Mouse (Mus musculus) liver, embryonic 15.5 days (tissue): ENCODE data around the gene Gm13078. TPM values are rescaled to one million over a fixed set of nuclear protein-coding genes. Genes with fewer than 3 reads are reported as not detected.

ENCODE experiments used
- ATAC-seq: fragments of 200-750 bp; cut with Nextera tagmentation; 2 replicates; pipeline ENCODE4 v1.8.0; 2017; ENCODE audit warnings: moderate number of reproducible peaks, mild to moderate bottlenecking, moderate library complexity; ENCODE audit not compliant: insufficient read depth
- H3K27ac ChIP-seq: fragments of 300-500 bp; sonication (generic); replicated peaks from 2 replicates; pipeline ENCODE4 v1.5.1; 2015; ENCODE audit warnings: mild to moderate bottlenecking, inconsistent platforms
- H3K27me3 ChIP-seq: fragments of 300-500 bp; sonication (generic); 2 replicates; pipeline ENCODE4 v1.6.1; 2015; ENCODE audit warnings: mild to moderate bottlenecking, inconsistent platforms
- H3K36me3 ChIP-seq: fragments of 300-500 bp; sonication (generic); replicated peaks from 2 replicates; pipeline ENCODE4 v1.6.1; 2015; ENCODE audit warnings: moderate library complexity, mild to moderate bottlenecking, inconsistent platforms
- H3K4me1 ChIP-seq: fragments of 300-500 bp; sonication (generic); replicated peaks from 2 replicates; pipeline ENCODE4 v1.6.1; 2015; ENCODE audit warnings: inconsistent platforms
- H3K4me2 ChIP-seq: fragments of 300-500 bp; sonication (generic); 2 replicates; pipeline ENCODE4 v1.6.1; 2015; ENCODE audit warnings: moderate library complexity, mild to moderate bottlenecking, inconsistent platforms
- H3K4me3 ChIP-seq: fragments of 300-500 bp; sonication (generic); replicated peaks from 2 replicates; pipeline ENCODE4 v1.5.1; 2015; ENCODE audit warnings: mild to moderate bottlenecking, inconsistent platforms
- H3K9ac ChIP-seq: fragments of 300-500 bp; sonication (generic); 2 replicates; pipeline ENCODE4 v1.6.1; 2015; ENCODE audit warnings: moderate library complexity, mild to moderate bottlenecking, inconsistent platforms
- H3K9me3 ChIP-seq: fragments of 300-500 bp; sonication (generic); replicated peaks from 2 replicates; pipeline ENCODE4 v1.6.1; 2016; ENCODE audit warnings: inconsistent platforms
- WGBS: fragments of 180-500 bp; shearing (Covaris S2); methylation state at CpG from one replicate; pipeline ENCODE4 v1.1.7; 2015; ENCODE audit warnings: mixed read lengths; ENCODE audit not compliant: insufficient replicate concordance; 5-methylcytosine and 5-hydroxymethylcytosine counted together
- polyA plus RNA-seq: library from polyadenylated mRNA; unstranded; fragments of >200 nt; fragmentation: Nextera tagmentation; extraction: Ambion mirVana; gene quantifications from 2 replicates; pipeline ENCODE4 v1.2.1, GENCODE M21; 2015

Gene Gm13078
- not detected in 2 replicates for polyA plus RNA-seq

DNA sequence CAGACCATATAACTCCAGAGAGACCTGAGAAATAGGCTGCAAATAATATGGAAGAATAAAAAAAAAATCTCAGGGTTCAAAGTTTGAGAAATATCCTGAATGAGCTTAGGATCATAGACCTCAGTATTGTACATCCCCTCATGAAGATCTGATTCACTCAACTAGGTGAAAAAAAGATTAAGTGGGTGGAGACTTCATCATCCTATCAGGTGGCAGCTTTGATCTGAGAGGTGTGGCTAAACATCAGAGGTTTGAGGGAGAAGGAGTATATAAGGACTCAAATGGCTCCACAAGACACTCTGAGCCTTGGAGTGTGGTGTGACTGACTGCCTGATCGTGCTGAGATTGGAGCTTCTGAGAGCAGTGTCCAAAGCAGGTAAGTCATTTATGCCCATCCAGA is at the start of gene Gm13078:
TSS of gene Gm13078 (plus strand) at position 301 of the 400 bp plus-strand sequence.
- no peak within 1 kb of the TSS for H3K9ac ChIP-seq
- no peaks in the 10 kb centered on the region for H3K36me3 ChIP-seq
- no peak within 1 kb of the TSS for H3K27ac ChIP-seq
- WGBS: 58% methylated on average over 1 of the region's 1 CpGs
- no peak within 1 kb of the TSS for H3K4me3 ChIP-seq
- no peaks in the 10 kb centered on the region for H3K4me1 ChIP-seq
- no peak within 1 kb of the TSS for H3K4me2 ChIP-seq
- no peaks in the 10 kb centered on the region for H3K9me3 ChIP-seq
- H3K27me3 ChIP-seq: no peaks in the 10 kb centered on the region
- ATAC-seq: no peak

DNA sequence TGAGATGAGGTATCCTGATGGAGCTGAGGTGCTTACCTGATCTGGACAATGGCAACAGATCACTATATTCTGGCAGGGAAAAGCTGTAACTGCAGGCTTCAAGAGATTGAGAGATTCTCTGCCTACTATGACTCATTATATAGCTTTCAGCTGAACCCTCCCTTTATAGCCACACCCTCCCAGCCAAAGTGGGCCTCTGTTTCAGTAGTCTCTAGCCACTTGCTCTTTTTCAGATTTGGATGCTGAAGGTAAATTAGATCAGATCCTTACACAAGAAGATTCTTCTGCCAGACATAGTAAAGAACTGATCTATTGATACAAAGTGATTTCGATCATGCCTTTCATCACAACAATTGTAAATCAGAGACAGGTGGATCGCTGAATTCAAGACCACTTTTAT is 16.6 kb upstream of the Gm13078 start, which contains the start of gene Gm13089:
TSS of gene Gm13089 (minus strand) at position 101 of the 400 bp plus-strand sequence.
- H3K4me1 ChIP-seq: no peaks in the 10 kb centered on the region
- H3K4me2 ChIP-seq: no peak within 1 kb of the TSS
- WGBS: 61% methylated on average over 2 of the region's 2 CpGs
- ATAC-seq: no peak
- no peak within 1 kb of the TSS for H3K27ac ChIP-seq
- no peaks in the 10 kb centered on the region for H3K9me3 ChIP-seq
- no peaks in the 10 kb centered on the region for H3K36me3 ChIP-seq
- H3K27me3 ChIP-seq: no peaks in the 10 kb centered on the region
- H3K9ac ChIP-seq: no peak within 1 kb of the TSS
- no peak within 1 kb of the TSS for H3K4me3 ChIP-seq

Other genes with a start within 250 kb of the Gm13078 start
- not detected in 2 replicates for gene Gm13043, start 208.1 kb upstream of the Gm13078 start, polyA plus RNA-seq
- gene Gm13040, start 183.5 kb upstream of the Gm13078 start, polyA plus RNA-seq: not detected in 2 replicates
- not detected in 2 replicates for gene BC080695, start 167.8 kb upstream of the Gm13078 start, polyA plus RNA-seq
- gene Gm13057, start 167.7 kb upstream of the Gm13078 start, polyA plus RNA-seq: not detected in 2 replicates
- gene Gm13083, start 104.5 kb upstream of the Gm13078 start, polyA plus RNA-seq: not detected in 2 replicates
- gene Gm13088, start 62.2 kb upstream of the Gm13078 start, polyA plus RNA-seq: not detected in 2 replicates
- not detected in 2 replicates for gene Gm13089, start 16.7 kb upstream of the Gm13078 start, polyA plus RNA-seq
- gene Gm13023, start 69.9 kb downstream of the Gm13078 start, polyA plus RNA-seq: not detected in 2 replicates
- gene Gm13084, start 96.6 kb downstream of the Gm13078 start, polyA plus RNA-seq: not detected in 2 replicates
- not detected in 2 replicates for gene Gm13103, start 127.0 kb downstream of the Gm13078 start, polyA plus RNA-seq
- gene Pramef6, start 180.9 kb downstream of the Gm13078 start, polyA plus RNA-seq: not detected in 2 replicates
- not detected in 2 replicates for gene Pramef25, start 231.6 kb downstream of the Gm13078 start, polyA plus RNA-seq
- gene Gm13101, start 247.5 kb downstream of the Gm13078 start, polyA plus RNA-seq: not detected in 2 replicates